Comparison of ENCODE assay signal across 15 mouse cellular contexts in genomic region chr2:93979249-93980120, GRCm38 (mm10). TPM values are rescaled to one million over a fixed set of nuclear protein-coding genes. Genes with fewer than 3 reads are reported as not detected.
DNase-seq lines count a peak whose midpoint lies in the region; ATAC-seq lines count a peak whose summit lies in the region.
"Had no signal": no experiment of that assay in that cellular context is flagged by ENCODE, and none has a peak within 500 bp of the region (broad histone marks: within the 10 kb centered on the region; RNA-seq: fewer than 3 reads in every experiment).

No protein-coding gene starts in this region.

- WGBS in stomach, embryonic 15.5 days: 55% methylated on average over 7 of the region's 7 CpGs
- 93% methylated on average over 7 of the region's 7 CpGs for WGBS in forebrain, embryonic 12.5 days

- H3K9me3 ChIP-seq in stomach, embryonic 15.5 days: no peaks in the 10 kb centered on the region
- H3K9me3 ChIP-seq in forebrain, embryonic 12.5 days: no peaks in the 10 kb centered on the region
- H3K9me3 ChIP-seq: heart, embryonic 13.5 days had no signal

- no peaks in the 10 kb centered on the region for H3K36me3 ChIP-seq in stomach, embryonic 15.5 days
- H3K36me3 ChIP-seq in forebrain, embryonic 12.5 days (replicated peaks): peaks cover 40% of the 10 kb centered on the region

- ATAC-seq in stomach, embryonic 15.5 days (ENCODE audit: insufficient read depth, low FRiP score, low read depth): no peak
- ATAC-seq in forebrain, embryonic 12.5 days (ENCODE audit: low FRiP score): no peak
- ATAC-seq: CD4-positive, CD25-positive, alpha-beta regulatory T cell, adult 4 months had no signal

- no peak overlapping the region for H3K4me3 ChIP-seq in stomach, embryonic 15.5 days (replicated peaks)
- no peak overlapping the region for H3K4me3 ChIP-seq in forebrain, embryonic 12.5 days (replicated peaks)
- H3K4me3 ChIP-seq: heart, embryonic 13.5 days had no signal

- peaks cover 34% of the 10 kb centered on the region for H3K4me1 ChIP-seq in stomach, embryonic 15.5 days
- H3K4me1 ChIP-seq in forebrain, embryonic 12.5 days: peaks cover 28% of the 10 kb centered on the region

- no peaks in the 10 kb centered on the region for H3K27me3 ChIP-seq in stomach, embryonic 15.5 days (replicated peaks)
- H3K27me3 ChIP-seq in forebrain, embryonic 12.5 days: no peaks in the 10 kb centered on the region; the same call in 1 of the 2 replicates

- peak; percentile 65 for DNase-seq in cerebellum, adult 9-10 months
- DNase-seq in cerebellum, adult 11-12 months: no peak
- DNase-seq in lung, postnatal 10 days: peak; percentile 41
- DNase-seq in lung, postnatal 4 days: no peak
- peak; percentile 75 for DNase-seq in brain, adult 2 months (ENCODE audit: low read depth, low spot score)
- DNase-seq in kidney, adult 8-10 months: no peak
- DNase-seq: left cerebral cortex, postnatal 4 days; midbrain, embryonic 14.5 days; right cerebral cortex, postnatal 25 days; thymus, adult 18-20 months had no signal

- no peak overlapping the region for H3K9ac ChIP-seq in stomach, embryonic 15.5 days
- H3K9ac ChIP-seq in forebrain, embryonic 12.5 days: no peak overlapping the region
- H3K9ac ChIP-seq: heart, embryonic 13.5 days had no signal

- H3K27ac ChIP-seq in stomach, embryonic 15.5 days: peak overlapping the region; percentile 64
- H3K27ac ChIP-seq in forebrain, embryonic 12.5 days: no peak overlapping the region
- H3K27ac ChIP-seq: heart, embryonic 13.5 days had no signal

- no peak overlapping the region for H3K4me2 ChIP-seq in stomach, embryonic 15.5 days
- H3K4me2 ChIP-seq in forebrain, embryonic 12.5 days: no peak overlapping the region
- H3K4me2 ChIP-seq: heart, embryonic 13.5 days had no signal

RNA-seq across cellular contexts. Expression of gene Gm27027, which starts 16.7 kb away (rescaled TPM):
- polyA plus RNA-seq in stomach, embryonic 15.5 days (2015; fragmentation: Nextera tagmentation; extraction: Ambion mirVana): not detected in 2 replicates
- polyA plus RNA-seq in forebrain, embryonic 12.5 days (2016; fragmentation: Nextera tagmentation; extraction: Ambion mirVana): not detected in 2 replicates
- polyA plus RNA-seq: CD4-positive, CD25-positive, alpha-beta regulatory T cell, adult 4 months; heart, embryonic 13.5 days; liver, embryonic 16.5 days; midbrain, embryonic 14.5 days had no signal

RNA-seq across cellular contexts. Expression of gene Gm13889, which starts 22.5 kb away (rescaled TPM):
- polyA plus RNA-seq in stomach, embryonic 15.5 days (2015; fragmentation: Nextera tagmentation; extraction: Ambion mirVana): 19.0 and 26.4 TPM in 2 replicates
- polyA plus RNA-seq in forebrain, embryonic 12.5 days (2016; fragmentation: Nextera tagmentation; extraction: Ambion mirVana): 22.1 and 25.3 TPM in 2 replicates
- polyA plus RNA-seq: CD4-positive, CD25-positive, alpha-beta regulatory T cell, adult 4 months had no signal

RNA-seq across cellular contexts. Expression of gene Alkbh3, which starts 31.1 kb away (rescaled TPM):
- 62.7 TPM in 2 replicates for polyA plus RNA-seq in stomach, embryonic 15.5 days (2015; fragmentation: Nextera tagmentation; extraction: Ambion mirVana)
- 52.3 and 55.9 TPM in 2 replicates for polyA plus RNA-seq in forebrain, embryonic 12.5 days (2016; fragmentation: Nextera tagmentation; extraction: Ambion mirVana)

Comparison
In these comparisons a context has a peak if more than half of its experiments do, and no peak if none do; other contexts are left out.
1. DNase-seq: peak in cerebellum, adult 9-10 months (single experiment), lung, postnatal 10 days (single experiment) and brain, adult 2 months (single experiment); none in cerebellum, adult 11-12 months (single experiment), lung, postnatal 4 days (0 of 2) and kidney, adult 8-10 months (0 of 2).